Mouse (Mus musculus) common myeloid progenitor, adult 5-6 weeks (primary cell): ENCODE results near the gene Rnase9. TPM values are rescaled to one million over a fixed set of nuclear protein-coding genes. Genes with fewer than 3 reads are reported as not detected.

Experiments used
- total RNA-seq: library from RNA; stranded (forward); fragments of 200-1000, 187-1606 nt; gene quantifications from 2 replicates; pipeline ENCODE4 v1.2.3, GENCODE M21; 2017

Rnase9 gene
- total RNA-seq, 1 experiment from 2014 or later = not detected

Other genes with a start within 250 kb of the Rnase9 start
- gene Ccnb1ip1, start 234.1 kb downstream of the Rnase9 start, total RNA-seq = not detected in 2 replicates
- gene Parp2, start 234.0 kb downstream of the Rnase9 start, total RNA-seq = 79.1 and 92.3 TPM in 2 replicates
- gene Tep1, start 171.3 kb downstream of the Rnase9 start, total RNA-seq = 12.7 and 19.3 TPM in 2 replicates
- gene Klhl33, start 144.4 kb downstream of the Rnase9 start, total RNA-seq = 0.32 TPM in 1 of 2 replicates, not detected in the other
- gene Osgep, start 117.0 kb downstream of the Rnase9 start, total RNA-seq = 110 and 124 TPM in 2 replicates
- gene Apex1, start 116.9 kb downstream of the Rnase9 start, total RNA-seq = 206 and 222 TPM in 2 replicates
- 15.6 and 17.3 TPM in 2 replicates for gene Pip4p1, start 111.0 kb downstream of the Rnase9 start, total RNA-seq
- gene Pnp, start 110.8 kb downstream of the Rnase9 start, total RNA-seq = 144 and 156 TPM in 2 replicates
- 34.9 and 44.0 TPM in 2 replicates for gene Gm49342, start 97.4 kb downstream of the Rnase9 start, total RNA-seq
- 1.5 and 5.4 TPM in 2 replicates for gene Pnp2, start 85.9 kb downstream of the Rnase9 start, total RNA-seq
- gene Rnase10, start 34.1 kb downstream of the Rnase9 start, total RNA-seq = not detected in 2 replicates
- not detected in 2 replicates for gene Rnase11, start 8.3 kb upstream of the Rnase9 start, total RNA-seq
- not detected in 2 replicates for gene Rnase12, start 15.8 kb upstream of the Rnase9 start, total RNA-seq
- gene Olfr750, start 32.6 kb upstream of the Rnase9 start, total RNA-seq = not detected in 2 replicates
- gene Rnase4, start 49.2 kb upstream of the Rnase9 start, total RNA-seq = 0.82 and 2.5 TPM in 2 replicates
- gene Ang, start 49.3 kb upstream of the Rnase9 start, total RNA-seq = 1.1 TPM in 1 of 2 replicates, not detected in the other
- not detected in 2 replicates for gene Eddm3b, start 72.6 kb upstream of the Rnase9 start, total RNA-seq
- gene Rnase6, start 82.0 kb upstream of the Rnase9 start, total RNA-seq = 49.7 and 62.1 TPM in 2 replicates
- gene Rnase1, start 104.9 kb upstream of the Rnase9 start, total RNA-seq = not detected in 2 replicates
- gene Rnase2b, start 120.4 kb upstream of the Rnase9 start, total RNA-seq = not detected in 2 replicates
- gene Ang2, start 157.3 kb upstream of the Rnase9 start, total RNA-seq = not detected in 2 replicates
- not detected in 2 replicates for gene Ear14, start 161.5 kb upstream of the Rnase9 start, total RNA-seq
- not detected in 2 replicates for gene Rnase2a, start 214.2 kb upstream of the Rnase9 start, total RNA-seq